Mouse (Mus musculus): ENCODE measurements at regions not wholly inside any gene's neighbourhood (a gene's known extent, or its start where the extent isn't known, plus 50 kb on each side); places are given as distances from the start of the nearest gene placed in this dataset.

- DNase-seq, result no peak
Observed at GRCm38 (mm10) chr13:14789827-14790226, 159.9 kb downstream of the AW209491 start.

DNA sequence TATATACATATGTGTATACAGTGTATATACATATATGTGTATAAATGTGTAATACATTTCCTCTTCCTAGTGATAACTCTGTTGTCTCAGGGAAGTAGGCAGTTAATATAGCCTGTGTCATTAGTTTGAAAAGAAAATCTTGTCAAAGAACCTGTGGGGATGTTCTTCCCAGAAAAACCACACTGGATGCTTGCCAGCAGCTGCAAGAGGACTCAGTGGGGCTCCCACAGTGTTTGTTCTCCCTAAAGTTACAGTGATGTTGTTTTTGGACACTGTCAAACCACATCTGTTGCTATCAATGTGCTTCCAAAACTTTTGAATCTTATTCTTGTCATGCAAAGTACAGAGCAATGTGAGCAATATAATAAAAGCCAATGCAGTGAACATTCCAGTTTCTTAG, 170.3 kb downstream of the AW209491 start:
- DNase-seq, result peak; percentile 18

GRCm38 (mm10) chr13:14801020-14801419, 171.1 kb downstream of the AW209491 start:
- DNase-seq, result no peak

- DNase-seq, result no peak
Observed at GRCm38 (mm10) chr13:14802391-14802790, 172.4 kb downstream of the AW209491 start.

- DNase-seq, result no peak
Observed at GRCm38 (mm10) chr13:14835362-14835761, 205.4 kb downstream of the AW209491 start.

Data from heart, postnatal 4 days (tissue).